Mouse (Mus musculus): ENCODE data around the gene Srrm4.

DNA sequence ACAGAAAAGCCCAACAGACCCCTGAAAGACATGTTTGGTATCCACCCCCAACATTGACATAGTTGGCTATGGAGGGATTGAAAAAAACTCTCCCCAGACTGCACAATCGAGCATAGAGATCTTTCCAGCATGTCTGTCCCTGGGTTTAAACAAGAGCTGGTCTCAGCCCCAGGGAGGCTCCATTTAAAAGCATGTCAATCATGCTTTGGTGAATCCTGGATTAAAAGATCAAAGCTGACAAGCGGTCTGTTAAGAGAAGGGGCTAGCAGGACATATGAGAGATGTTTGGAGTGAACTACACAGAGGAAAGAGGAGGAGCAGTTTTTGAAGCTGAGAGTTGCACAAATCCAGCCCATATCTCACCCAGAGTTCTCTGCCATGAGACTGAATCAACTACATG is 38.5 kb downstream of the Srrm4 start:
- TF ChIP-seq CTCF (IDR thresholded peaks at IDR 0.05): no peak
- no peak for TF ChIP-seq EP300 (IDR thresholded peaks at IDR 0.05)

Measured in lung, postnatal 0 days (tissue).